Mouse (Mus musculus) kidney, postnatal 14 days (tissue): ENCODE measurements around the gene Kcnj6.

ENCODE experiments used
- DNase-seq: peaks from one replicate; pipeline ENCODE4 v3.0.0; 2022; ENCODE audit warnings: mixed read lengths

The Kcnj6 gene

DNA sequence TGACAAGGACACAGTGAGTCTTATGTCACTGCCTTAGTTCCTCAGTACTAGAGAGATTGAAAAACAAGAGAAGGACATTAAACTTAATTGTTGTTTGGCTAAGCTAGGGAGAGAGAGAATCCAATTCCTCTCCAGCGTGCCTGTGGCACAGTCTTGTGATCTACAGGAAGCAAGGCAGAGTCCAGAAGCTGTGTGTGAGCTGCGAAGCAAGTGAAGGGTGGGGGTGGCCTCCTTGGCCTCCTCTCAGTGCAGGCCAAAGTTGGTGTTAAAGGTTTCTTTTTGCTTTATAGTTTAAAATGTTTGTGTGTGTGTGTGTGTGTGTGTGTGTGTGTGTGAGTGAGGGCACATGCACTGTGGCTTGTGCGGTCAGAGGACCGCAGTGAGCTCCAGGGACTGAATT lies 295.5 kb downstream of the Kcnj6 start:
- peak; percentile 53 for DNase-seq

DNA sequence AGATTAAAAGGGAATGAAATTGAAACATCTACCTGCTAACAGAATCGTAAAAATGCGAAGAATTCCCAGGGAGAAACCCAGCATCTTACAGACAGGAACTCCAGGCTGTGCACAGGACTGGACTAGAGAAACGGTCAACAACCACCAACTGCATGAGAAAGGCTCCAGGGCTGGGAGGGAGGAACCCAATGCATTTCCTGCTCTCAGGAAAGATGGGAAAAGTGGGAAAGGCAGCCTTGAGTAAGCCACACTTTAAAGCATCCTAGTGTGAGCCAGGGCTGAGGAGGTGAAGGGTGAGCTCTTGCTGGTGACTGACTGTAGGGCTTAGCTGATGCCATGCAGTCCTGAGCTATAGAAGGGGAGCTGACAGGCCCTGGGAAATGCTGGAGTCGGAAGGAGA lies 296.4 kb downstream of the Kcnj6 start:
- DNase-seq, result no peak
